Mouse (Mus musculus) left cerebral cortex, adult 2 months (tissue): Measurements from ENCODE around the gene Vamp2. TPM values are rescaled to one million over a fixed set of nuclear protein-coding genes. Genes with fewer than 3 reads are reported as not detected.

Experiments
- DNase-seq, 2 experiments: peaks; one replicate each; pipeline ENCODE4 v3.0.0; 2021 to 2022; ENCODE audit warnings: low spot score in 2 of 2, mixed read lengths in 1 of 2; ENCODE audit errors: extremely low spot score in 1 of 2
- H3K27ac ChIP-seq: fragments of 200-600 bp; 2 replicates; pipeline ENCODE4 v1.8.1; 2022
- H3K4me3 ChIP-seq: fragments of 200-600 bp; 2 replicates; pipeline ENCODE4 v1.8.1; 2022
- CTCF ChIP-seq: fragments of 200-600 bp; IDR thresholded peaks from 2 replicates; pipeline ENCODE4 v1.8.1; 2022; ENCODE audit warnings: antibody characterized with exemption, mild to moderate bottlenecking, moderate library complexity
- intact Hi-C: fragments of 180-260 bp; cut with DNase I; formaldehyde crosslinking; loops from one replicate; pipeline ENCODE4 v1.15.1; 2025
- total RNA-seq, 2 experiments: library from RNA; stranded (reverse); gene quantifications; 2 replicates each; pipeline ENCODE4 v1.2.3; 2021

Gene Vamp2
- total RNA-seq, 2 experiments from 2014 or later = 1,115 to 1,119 TPM

- Histone ChIP-seq H3K27ac (peak overlapping the region; percentile 84), H3K4me3 (peak overlapping the region; percentile 71)
- TF ChIP-seq CTCF = no peak
- intact Hi-C loops = loop anchor here (1.0 kb wide), 1 partner anchor 17 kb away; no protein-coding TSS in a partner anchor
- DNase-seq = no peak
Observed at GRCm38 (mm10) chr11:69058729-69059356, 29.4 kb upstream of the Vamp2 start.

- H3K27ac ChIP-seq = peak within 1 kb of the TSS; percentile 98
- peak within 1 kb of the TSS; percentile 71 for H3K4me3 ChIP-seq
- intact Hi-C loops = no loop called here
- no peak; the same call in 1 of the 2 replicates for TF ChIP-seq CTCF
- DNase-seq = peak; percentile 93 to 96
Observed at GRCm38 (mm10) chr11:69059357-69059974, 28.8 kb upstream of the Vamp2 start, which contains the start of gene Borcs6. Gene Borcs6, plus strand, starts transcription at chr11:69059717.

- peak in 1 of 2 experiments; percentile 59 for DNase-seq
- Histone ChIP-seq H3K4me3 (peak overlapping the region; percentile 71), H3K27ac (peak overlapping the region; percentile 98)
- intact Hi-C loops = loop anchor here (5.0 kb wide), 1 partner anchor 177 kb away; the partner anchor contains the start of gene Gucy2e
- no peak for TF ChIP-seq CTCF
Observed at GRCm38 (mm10) chr11:69059975-69060411, 28.3 kb upstream of the Vamp2 start.

DNA sequence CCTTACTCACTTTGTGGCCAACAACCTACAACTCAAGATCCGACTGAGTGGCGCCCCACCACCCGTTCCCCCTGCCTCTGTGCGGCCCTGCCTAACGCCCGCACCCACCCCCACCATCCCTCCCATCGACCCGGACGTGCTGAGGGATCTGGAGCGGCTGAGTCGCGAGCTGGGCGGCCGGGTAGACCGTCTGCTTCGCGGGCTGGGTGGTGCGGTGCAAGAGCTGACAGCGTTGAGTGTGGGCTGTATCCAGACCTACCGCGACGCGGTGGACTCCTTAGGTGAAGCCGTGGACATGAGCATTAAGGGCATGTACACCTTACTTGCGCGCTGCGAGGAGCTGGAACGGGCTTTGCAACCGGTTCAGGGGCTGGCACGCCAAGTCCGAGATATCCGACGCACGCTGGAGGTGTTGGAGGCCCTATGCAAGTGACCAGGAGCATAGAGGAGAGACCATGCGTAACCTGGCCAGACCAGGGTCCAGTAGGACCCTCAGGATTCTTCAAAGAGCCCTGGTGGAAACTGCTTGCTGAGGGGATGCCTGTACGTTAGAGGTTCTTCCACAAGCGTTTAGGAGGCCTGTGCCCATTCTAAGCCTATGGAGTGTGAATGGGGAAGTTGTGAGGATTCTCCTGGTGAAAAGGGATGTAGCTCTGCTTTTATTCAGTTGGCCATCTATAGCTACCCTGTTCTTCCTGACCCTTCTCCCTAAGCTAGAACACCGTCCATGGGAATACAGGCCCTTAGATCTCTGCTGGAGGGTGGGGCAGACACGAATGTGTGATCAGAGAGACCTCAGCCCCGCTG, 27.6 kb upstream of the Vamp2 start:
- Histone ChIP-seq H3K4me3 (peak overlapping the region; percentile 71), H3K27ac (peak overlapping the region; percentile 98)
- TF ChIP-seq CTCF = no peak
- peak; percentile 38 to 45 for DNase-seq
- intact Hi-C loops = loop anchor here (5.0 kb wide), 1 partner anchor 177 kb away; the partner anchor contains the start of gene Gucy2e

- intact Hi-C loops = loop anchor here (5.0 kb wide), 1 partner anchor 176 kb away; the partner anchor contains the start of gene Gucy2e
- TF ChIP-seq CTCF = no peak
- H3K27ac ChIP-seq = peak overlapping the region; percentile 33; the same call in 1 of the 2 replicates
Observed at GRCm38 (mm10) chr11:69061255-69061912, 26.9 kb upstream of the Vamp2 start.

DNA sequence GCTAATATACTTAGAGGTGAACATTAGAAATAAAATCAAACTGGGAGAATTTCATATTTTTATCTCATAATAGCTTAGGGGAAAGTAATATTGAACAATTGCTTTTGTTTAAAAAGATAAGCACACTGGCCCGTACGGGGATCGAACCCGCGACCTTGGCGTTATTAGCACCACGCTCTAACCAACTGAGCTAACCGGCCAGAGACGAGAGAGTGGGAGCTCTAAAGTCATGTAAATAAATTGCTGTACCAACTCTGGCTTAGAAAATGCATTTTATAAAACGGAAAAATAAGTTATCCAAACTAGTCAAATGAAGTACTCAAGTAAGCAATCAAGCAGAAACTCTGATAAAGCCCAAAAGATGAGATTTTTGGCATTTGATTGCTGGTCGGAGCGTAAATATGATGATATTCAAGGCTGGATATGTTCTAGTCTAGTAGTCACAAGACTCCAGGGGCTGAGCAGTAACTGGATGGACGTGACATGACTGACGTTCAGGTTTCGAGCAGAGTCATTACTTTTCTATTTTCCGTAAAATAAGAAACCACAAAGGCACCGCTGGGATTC, 26.0 kb upstream of the Vamp2 start:
- Histone ChIP-seq H3K4me3 (peak overlapping the region; percentile 71), H3K27ac (peak overlapping the region; percentile 73)
- intact Hi-C loops = loop anchor here (1.0 to 5.0 kb wide), 2 partner anchors 21 to 175 kb away; partner anchors contain the start of gene Gucy2e
- peak; percentile 74 to 76 for DNase-seq
- TF ChIP-seq CTCF = no peak

More at GRCm38 (mm10) chr11:69061255-69061912, 26.9 kb upstream of the Vamp2 start:
- H3K4me3 ChIP-seq = peak overlapping the region; percentile 71
- peak; percentile 12 to 21 for DNase-seq

GRCm38 (mm10) chr11:69062761-69063224, 25.5 kb upstream of the Vamp2 start:
- TF ChIP-seq CTCF = no peak
- Histone ChIP-seq H3K4me3 (peak overlapping the region; percentile 56), H3K27ac (peak overlapping the region; percentile 90)
- DNase-seq = peak; percentile 92 to 96
- intact Hi-C loops = loop anchor here (1.0 to 5.0 kb wide), 4 partner anchors 21 to 175 kb away; partner anchors contain the start of genes Aloxe3 and Gucy2e

DNA sequence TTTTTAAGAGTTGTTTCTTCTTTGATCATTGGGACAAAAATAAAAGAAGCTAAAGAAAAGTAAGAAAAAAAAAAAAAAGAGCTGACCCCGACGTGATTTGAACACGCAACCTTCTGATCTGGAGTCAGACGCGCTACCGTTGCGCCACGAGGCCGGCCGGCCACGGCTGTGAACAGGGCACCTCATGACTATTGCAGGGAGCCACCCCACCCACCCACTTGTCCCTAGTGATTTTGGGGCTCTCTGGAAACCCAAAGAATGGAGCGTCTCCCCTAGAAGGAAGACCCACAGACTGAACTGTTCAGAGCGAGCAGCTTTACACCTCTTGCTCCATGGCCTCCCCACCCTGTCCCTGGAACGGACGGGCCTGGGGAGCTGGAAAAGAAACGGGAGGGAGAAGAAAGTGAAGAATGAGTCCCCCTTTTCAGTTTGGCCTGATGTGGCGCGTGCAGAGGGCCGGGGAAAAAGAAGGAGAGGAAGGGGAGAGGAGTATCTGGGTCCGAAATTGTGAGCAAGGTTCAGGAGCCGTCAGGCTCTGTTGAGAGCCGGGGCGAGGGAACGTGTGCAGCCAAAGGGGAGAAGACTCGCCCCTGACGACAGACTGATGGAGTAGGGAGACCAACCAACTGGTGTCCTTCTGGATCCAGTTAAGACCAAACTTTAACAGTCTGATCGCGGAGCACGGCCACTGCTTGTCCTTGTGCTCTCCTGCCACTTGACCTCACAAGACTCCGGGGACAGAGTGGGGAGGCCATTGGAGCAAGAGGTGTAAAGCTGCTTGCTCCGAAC, 24.7 kb upstream of the Vamp2 start:
- Histone ChIP-seq H3K4me3 (peak overlapping the region; percentile 56), H3K27ac (peak overlapping the region; percentile 90)
- intact Hi-C loops = loop anchor here (1.0 to 5.0 kb wide), 3 partner anchors 55 to 174 kb away; partner anchors contain the start of genes Aloxe3 and Gucy2e
- DNase-seq = peak; percentile 74 to 76
- no peak for TF ChIP-seq CTCF

- intact Hi-C loops = loop anchor here (5.0 kb wide), 1 partner anchor 173 kb away; the partner anchor contains the start of gene Gucy2e
- Histone ChIP-seq H3K4me3 (peak overlapping the region; percentile 56), H3K27ac (peak overlapping the region; percentile 68; the same call in 1 of the 2 replicates)
- DNase-seq = no peak
- no peak for TF ChIP-seq CTCF
Observed at GRCm38 (mm10) chr11:69064259-69065133, 23.8 kb upstream of the Vamp2 start.
